Mouse (Mus musculus): ENCODE measurements at regions not wholly inside any gene's neighbourhood (a gene's known extent, or its start where the extent isn't known, plus 50 kb on each side); places are given as distances from the start of the nearest gene placed in this dataset.

GRCm38 (mm10) chr13:101096856-101097255, 263.6 kb upstream of the Slc30a5 start:
- TF ChIP-seq POLR2A (IDR thresholded peaks at IDR 0.05; ENCODE audit: insufficient read length, low read depth) (no peak), TCF3 (IDR thresholded peaks at IDR 0.05; ENCODE audit: insufficient read length, low read depth) (no peak), TCF12 (IDR thresholded peaks at IDR 0.05; ENCODE audit: insufficient read depth, poor library complexity, severe bottlenecking) (no peak), CEBPB (IDR thresholded peaks at IDR 0.05; ENCODE audit: insufficient read depth, poor library complexity, severe bottlenecking) (no peak), SRF (IDR thresholded peaks at IDR 0.05; ENCODE audit: control insufficient read depth, insufficient read length, low read depth) (no peak), MYOG (IDR thresholded peaks at IDR 0.05; ENCODE audit: control insufficient read depth in 1 of 3, insufficient read depth in 1 of 3, insufficient read length in 2 of 3, low read depth in 2 of 3) (no peak), USF1 (IDR thresholded peaks at IDR 0.05; ENCODE audit: low read depth) (no peak), E2F4 (IDR thresholded peaks at IDR 0.05; ENCODE audit: insufficient read depth) (no peak), MAX (IDR thresholded peaks at IDR 0.05; ENCODE audit: low read depth) (no peak)
